20 mouse cellular contexts compared by ENCODE assay signal in genomic region chr8:125335171-125335570, GRCm38 (mm10).
DNase-seq lines count a peak whose midpoint lies in the region; ATAC-seq and TF ChIP-seq lines count a peak whose summit lies in the region.
"Had no signal": no experiment of that assay in that cellular context is flagged by ENCODE, and none has a peak within 500 bp of the region (broad histone marks: within the 10 kb centered on the region; RNA-seq: fewer than 3 reads in every experiment).

No protein-coding gene starts in this region.

- no peak overlapping the region for H3K4me3 ChIP-seq in heart, postnatal 0 days (ENCODE audit: low read depth, low read length)
- no peak overlapping the region for H3K4me3 ChIP-seq in midbrain, embryonic 13.5 days (replicated peaks)
- H3K4me3 ChIP-seq in midbrain, embryonic 11.5 days (ENCODE audit: low read depth, low read length): no peak overlapping the region
- H3K4me3 ChIP-seq in embryonic facial prominence, embryonic 14.5 days (ENCODE audit: low read depth, low read length): no peak overlapping the region
- H3K4me3 ChIP-seq: erythroblast, embryonic 14.5 days; heart, embryonic 15.5 days; limb, embryonic 13.5 days; liver, embryonic 13.5 days had no signal

- 64% methylated on average over 6 of the region's 6 CpGs for WGBS in heart, postnatal 0 days
- 42% methylated on average over 6 of the region's 6 CpGs for WGBS in midbrain, embryonic 13.5 days
- 43% methylated on average over 6 of the region's 6 CpGs for whole genome bisulfite sequencing in midbrain, embryonic 11.5 days
- WGBS in embryonic facial prominence, embryonic 14.5 days: 42% methylated on average over 6 of the region's 6 CpGs

- DNase-seq in heart, postnatal 0 days (ENCODE audit: low spot score): no peak
- DNase-seq in heart, postnatal 14 days: no peak
- no peak for DNase-seq in midbrain, embryonic 11.5 days (ENCODE audit: low spot score, missing footprints)
- DNase-seq in embryonic facial prominence, embryonic 14.5 days (ENCODE audit: low spot score): no peak
- DNase-seq in frontal cortex, postnatal 14 days (ENCODE audit: low spot score in 2 of 2): no peak
- no peak for DNase-seq in gastrocnemius, postnatal 36 days
- DNase-seq: adrenal gland, postnatal 36 days; cerebellum, adult 11-12 months; cerebellum, postnatal 36 days; heart, adult 11 months; kidney, adult 18-20 months; liver, embryonic 13.5 days; lung, postnatal 4 days; right cerebral cortex, adult 18-20 months had no signal

- no peaks in the 10 kb centered on the region for H3K9me3 ChIP-seq in heart, postnatal 0 days (replicated peaks; ENCODE audit: control insufficient read depth, low read length)
- H3K9me3 ChIP-seq in midbrain, embryonic 13.5 days: no peaks in the 10 kb centered on the region
- H3K9me3 ChIP-seq in midbrain, embryonic 11.5 days (ENCODE audit: control insufficient read depth, low read length): no peaks in the 10 kb centered on the region
- H3K9me3 ChIP-seq in embryonic facial prominence, embryonic 14.5 days (ENCODE audit: control insufficient read depth, low read length): no peaks in the 10 kb centered on the region
- H3K9me3 ChIP-seq: heart, embryonic 15.5 days; limb, embryonic 13.5 days; liver, embryonic 13.5 days had no signal

- no peak overlapping the region for H3K4me2 ChIP-seq in heart, postnatal 0 days (ENCODE audit: low read depth, low read length)
- no peak overlapping the region for H3K4me2 ChIP-seq in midbrain, embryonic 13.5 days (replicated peaks)
- no peak overlapping the region for H3K4me2 ChIP-seq in midbrain, embryonic 11.5 days
- H3K4me2 ChIP-seq in embryonic facial prominence, embryonic 14.5 days (ENCODE audit: low read depth, low read length): no peak overlapping the region
- H3K4me2 ChIP-seq: heart, embryonic 15.5 days; limb, embryonic 13.5 days; liver, embryonic 13.5 days; lung, embryonic 14.5 days had no signal

- H3K27me3 ChIP-seq in heart, postnatal 0 days (ENCODE audit: control insufficient read depth, insufficient read depth, low read length): no peaks in the 10 kb centered on the region
- H3K27me3 ChIP-seq in midbrain, embryonic 13.5 days: peaks cover 70% of the 10 kb centered on the region
- peaks cover 16% of the 10 kb centered on the region for H3K27me3 ChIP-seq in midbrain, embryonic 11.5 days (ENCODE audit: control insufficient read depth, insufficient read depth, low read length)
- H3K27me3 ChIP-seq in embryonic facial prominence, embryonic 14.5 days (replicated peaks; ENCODE audit: control insufficient read depth, insufficient read depth, low read length): no peaks in the 10 kb centered on the region
- H3K27me3 ChIP-seq: heart, embryonic 15.5 days; liver, embryonic 13.5 days had no signal

- TF ChIP-seq CTCF in heart, postnatal 0 days (IDR thresholded peaks at IDR 0.05; ENCODE audit: low read depth): no peak

- no peak for TF ChIP-seq EP300 in heart, postnatal 0 days (IDR thresholded peaks at IDR 0.05; ENCODE audit: low read depth)

- peak overlapping the region; percentile 15; the same call in 1 of the 2 replicates for H3K27ac ChIP-seq in heart, postnatal 0 days (ENCODE audit: low read depth)
- H3K27ac ChIP-seq in midbrain, embryonic 13.5 days: peak overlapping the region; percentile 10; the same call in 1 of the 2 replicates
- H3K27ac ChIP-seq in midbrain, embryonic 11.5 days (ENCODE audit: low read depth, low read length): no peak overlapping the region
- H3K27ac ChIP-seq in embryonic facial prominence, embryonic 14.5 days (replicated peaks; ENCODE audit: low read depth, low read length): no peak overlapping the region
- H3K27ac ChIP-seq: heart, embryonic 15.5 days; limb, embryonic 13.5 days; liver, embryonic 13.5 days had no signal

- peaks cover 8% of the 10 kb centered on the region; the same call in 1 of the 2 replicates for H3K4me1 ChIP-seq in heart, postnatal 0 days (ENCODE audit: control insufficient read depth, insufficient read depth)
- peaks cover 39% of the 10 kb centered on the region for H3K4me1 ChIP-seq in midbrain, embryonic 13.5 days (replicated peaks)
- H3K4me1 ChIP-seq in midbrain, embryonic 11.5 days (ENCODE audit: control insufficient read depth, insufficient read depth, low read length): peaks cover 18% of the 10 kb centered on the region
- peaks cover 18% of the 10 kb centered on the region for H3K4me1 ChIP-seq in embryonic facial prominence, embryonic 14.5 days (ENCODE audit: control insufficient read depth, insufficient read depth, low read length)

- H3K9ac ChIP-seq in heart, postnatal 0 days (replicated peaks; ENCODE audit: low read depth, low read length): no peak overlapping the region
- H3K9ac ChIP-seq in midbrain, embryonic 13.5 days (replicated peaks): no peak overlapping the region
- H3K9ac ChIP-seq in midbrain, embryonic 11.5 days (ENCODE audit: low read length): no peak overlapping the region
- H3K9ac ChIP-seq in embryonic facial prominence, embryonic 14.5 days (ENCODE audit: low read depth, low read length): no peak overlapping the region
- H3K9ac ChIP-seq: heart, embryonic 15.5 days; limb, embryonic 13.5 days; liver, embryonic 13.5 days; lung, embryonic 14.5 days had no signal

- intact Hi-C loops in heart, postnatal 14 days (cut with DNase I): loop anchor here (5.0 kb wide), 1 partner anchor 232 kb away; the partner anchor contains the start of gene Sipa1l2
- intact Hi-C loops in gastrocnemius, postnatal 36 days (cut with DNase I): loop anchor here (5.0 kb wide), 1 partner anchor 212 kb away; no protein-coding TSS in a partner anchor

- no peak for ATAC-seq in heart, postnatal 0 days (ENCODE audit: insufficient read depth, low read depth)
- no peak; the same call in 1 of the 2 replicates for ATAC-seq in midbrain, embryonic 13.5 days
- ATAC-seq in midbrain, embryonic 11.5 days (ENCODE audit: low FRiP score): no peak; the same call in 1 of the 2 replicates
- ATAC-seq in embryonic facial prominence, embryonic 14.5 days (ENCODE audit: low read depth): 0 out of 2 replicates have a peak, but pooled peaks have one; percentile 9

- H3K36me3 ChIP-seq in heart, postnatal 0 days (replicated peaks; ENCODE audit: control insufficient read depth, insufficient read depth, low read length): no peaks in the 10 kb centered on the region
- H3K36me3 ChIP-seq in midbrain, embryonic 13.5 days: no peaks in the 10 kb centered on the region
- no peaks in the 10 kb centered on the region for H3K36me3 ChIP-seq in midbrain, embryonic 11.5 days (ENCODE audit: control insufficient read depth, insufficient read depth, low read length)
- no peaks in the 10 kb centered on the region for H3K36me3 ChIP-seq in embryonic facial prominence, embryonic 14.5 days (ENCODE audit: control insufficient read depth, insufficient read depth, low read length)
- H3K36me3 ChIP-seq: G1E; heart, embryonic 15.5 days; limb, embryonic 13.5 days; liver, embryonic 13.5 days had no signal

Comparison
In these comparisons a context has a peak if more than half of its experiments do, and no peak if none do; other contexts are left out.
1. H3K27ac ChIP-seq: peak in heart, postnatal 0 days (single experiment) and midbrain, embryonic 13.5 days (single experiment); none in midbrain, embryonic 11.5 days (single experiment) and embryonic facial prominence, embryonic 14.5 days (single experiment).